Mouse (Mus musculus): Measurements from ENCODE around the gene Mast4.

Mast4 gene

GRCm38 (mm10) chr13:102909654-102910418 is 424.5 kb downstream of the Mast4 start:
- DNase-seq: no peak

GRCm38 (mm10) chr13:102906661-102907009 is 427.7 kb downstream of the Mast4 start:
- no peak for DNase-seq

- DNase-seq: peak; percentile 81
These were observed 428.2 kb downstream of the Mast4 start for GRCm38 (mm10) chr13:102906004-102906660.

- DNase-seq: no peak
These were observed 428.8 kb downstream of the Mast4 start for GRCm38 (mm10) chr13:102905361-102905950.

GRCm38 (mm10) chr13:102903689-102904088 is 430.6 kb downstream of the Mast4 start:
- DNase-seq: no peak

- no peak for DNase-seq
These were observed 432.2 kb downstream of the Mast4 start for GRCm38 (mm10) chr13:102902123-102902522.

- no peak for DNase-seq
These were observed 433.8 kb downstream of the Mast4 start for GRCm38 (mm10) chr13:102900531-102900930.

GRCm38 (mm10) chr13:102900083-102900420 is 434.2 kb downstream of the Mast4 start:
- DNase-seq: no peak

GRCm38 (mm10) chr13:102899253-102900082 is 434.8 kb downstream of the Mast4 start:
- DNase-seq: no peak

- DNase-seq: no peak
These were observed 435.7 kb downstream of the Mast4 start for GRCm38 (mm10) chr13:102898374-102899131.

GRCm38 (mm10) chr13:102896322-102896721 is 438.0 kb downstream of the Mast4 start:
- no peak for DNase-seq

GRCm38 (mm10) chr13:102895894-102896293 is 438.4 kb downstream of the Mast4 start:
- DNase-seq: no peak

- DNase-seq: no peak
These were observed 439.7 kb downstream of the Mast4 start for GRCm38 (mm10) chr13:102894287-102895234.

GRCm38 (mm10) chr13:102892783-102893182 is 441.5 kb downstream of the Mast4 start:
- DNase-seq: no peak

- no peak for DNase-seq
These were observed 444.3 kb downstream of the Mast4 start for GRCm38 (mm10) chr13:102889989-102890388.

GRCm38 (mm10) chr13:102889537-102889936 is 444.8 kb downstream of the Mast4 start:
- DNase-seq: no peak

- DNase-seq: no peak
These were observed 445.3 kb downstream of the Mast4 start for GRCm38 (mm10) chr13:102888895-102889490.

- no peak for DNase-seq
These were observed 446.1 kb downstream of the Mast4 start for GRCm38 (mm10) chr13:102888211-102888610.

- DNase-seq: no peak
These were observed 446.8 kb downstream of the Mast4 start for GRCm38 (mm10) chr13:102887534-102887933.

GRCm38 (mm10) chr13:102886788-102887187 is 447.5 kb downstream of the Mast4 start:
- DNase-seq: no peak

- DNase-seq: no peak
These were observed 448.1 kb downstream of the Mast4 start for GRCm38 (mm10) chr13:102886147-102886546.

Measured in cerebellum, adult 11-12 months (tissue).